Mouse (Mus musculus): ENCODE measurements at regions not wholly inside any gene's neighbourhood (a gene's known extent, or its start where the extent isn't known, plus 50 kb on each side); places are given as distances from the start of the nearest gene placed in this dataset.

- TF ChIP-seq POLR2A (IDR thresholded peaks at IDR 0.05; ENCODE audit: extremely low read depth, insufficient read depth, low read length): no peak
- no peak for TF ChIP-seq CTCF (IDR thresholded peaks at IDR 0.05; ENCODE audit: extremely low read depth, insufficient read depth, low read length)
These were observed 657.6 kb upstream of the Brinp1 start for GRCm38 (mm10) chr4:69611681-69612300.
